Mouse (Mus musculus) liver, embryonic 14.5 days (tissue): ENCODE measurements at regions not wholly inside any gene's neighbourhood (a gene's known extent, or its start where the extent isn't known, plus 50 kb on each side); places are given as distances from the start of the nearest gene placed in this dataset.

Experiments used
- ATAC-seq: fragments of 200-750 bp; cut with Nextera tagmentation; 2 replicates; pipeline ENCODE4 v1.8.0; 2017; ENCODE audit warnings: moderate number of reproducible peaks, mild to moderate bottlenecking, moderate library complexity; ENCODE audit not compliant: insufficient read depth
- DNase-seq, 3 experiments: peaks; one replicate each; pipeline ENCODE4 v3.0.0-alpha.2; 2012 to 2013; ENCODE audit warnings: low read depth in 3 of 3, low spot score in 3 of 3
- H3K27ac ChIP-seq: fragments of 300-500 bp; sonication (generic); 2 replicates; pipeline ENCODE4 v1.5.1; 2014; ENCODE audit warnings: moderate library complexity, mild to moderate bottlenecking, control low read depth, inconsistent platforms
- H3K27me3 ChIP-seq: fragments of 300-500 bp; sonication (generic); 2 replicates; pipeline ENCODE4 v1.6.1; 2014; ENCODE audit warnings: mild to moderate bottlenecking, low read length, moderate library complexity; ENCODE audit not compliant: control insufficient read depth, insufficient read depth
- H3K36me3 ChIP-seq: fragments of 300-500 bp; sonication (generic); replicated peaks from 2 replicates; pipeline ENCODE4 v1.6.1; 2014; ENCODE audit warnings: low read depth; ENCODE audit not compliant: control insufficient read depth, insufficient read depth
- H3K4me1 ChIP-seq, 2 experiments: fragments of 200-500 bp in 1 of 2; fragments of 300-500 bp in 1 of 2; sonication (generic) in 1 of 2; replicated peaks; 2 replicates each; pipeline ENCODE4 v1.6.1; 2012 to 2014; ENCODE audit warnings: antibody characterized with exemption in 1 of 2, inconsistent platforms in 1 of 2, low read length in 1 of 2; ENCODE audit not compliant: control insufficient read depth in 2 of 2, insufficient read depth in 2 of 2
- H3K4me2 ChIP-seq: fragments of 300-500 bp; sonication (generic); 2 replicates; pipeline ENCODE4 v1.6.1; 2014; ENCODE audit warnings: low read depth, mild to moderate bottlenecking, control low read depth, moderate library complexity
- H3K4me3 ChIP-seq, 2 experiments: fragments of 200-500 bp in 1 of 2; fragments of 300-500 bp in 1 of 2; sonication (generic) in 1 of 2; 2 replicates each; pipeline ENCODE4 v1.5.1; 2012 to 2014; ENCODE audit warnings: low read depth in 2 of 2, low read length in 2 of 2, mild to moderate bottlenecking in 2 of 2, control low read depth in 1 of 2, inconsistent platforms in 1 of 2, moderate library complexity in 1 of 2; ENCODE audit not compliant: insufficient read depth in 1 of 2
- H3K9ac ChIP-seq: fragments of 300-500 bp; sonication (generic); replicated peaks from 2 replicates; pipeline ENCODE4 v1.6.1; 2014; ENCODE audit warnings: mild to moderate bottlenecking, control low read depth, moderate library complexity
- H3K9me3 ChIP-seq: fragments of 300-500 bp; sonication (generic); 2 replicates; pipeline ENCODE4 v1.6.1; 2016; ENCODE audit warnings: low read length, mixed read lengths; ENCODE audit not compliant: control insufficient read depth
- CTCF ChIP-seq: IDR thresholded peaks from 2 replicates; pipeline ENCODE4 v1.5.1; 2016; ENCODE audit warnings: antibody characterized with exemption, low read depth, control low read depth
- EP300 ChIP-seq: IDR thresholded peaks from 2 replicates; pipeline ENCODE4 v1.6.1; 2016; ENCODE audit warnings: antibody characterized with exemption, low read depth
- WGBS: fragments of 180-500 bp; shearing (Covaris S2); extraction: QIAGEN DNeasy Blood & Tissue Kit; methylation state at CpG from one replicate; pipeline ENCODE4 v1.1.7; 2014; ENCODE audit not compliant: insufficient replicate concordance; 5-methylcytosine and 5-hydroxymethylcytosine counted together

GRCm38 (mm10) chr5:64676214-64676945 lies 126.8 kb upstream of the Klf3 start:
- Histone ChIP-seq H3K9ac (no peak overlapping the region), H3K27ac (no peak overlapping the region), H3K27me3 (no peaks in the 10 kb centered on the region), H3K36me3 (no peaks in the 10 kb centered on the region), H3K9me3 (no peaks in the 10 kb centered on the region), H3K4me1 (peaks cover 0 to 16% of the 10 kb centered on the region in 2 experiments; a peak in 3 of 4 replicates), H3K4me3 (no peak overlapping the region), H3K4me2 (no peak overlapping the region)
- DNase-seq = no peak
- 49% methylated on average over 17 of the region's 17 CpGs for WGBS
- TF ChIP-seq EP300 (no peak), CTCF (no peak)
- no peak for ATAC-seq

GRCm38 (mm10) chr5:64676946-64677588 lies 126.1 kb upstream of the Klf3 start:
- H3K27me3 ChIP-seq = no peaks in the 10 kb centered on the region
- no peak for DNase-seq
- no peak overlapping the region for H3K9ac ChIP-seq
- no peak for ATAC-seq
- no peak overlapping the region for H3K4me3 ChIP-seq
- no peaks in the 10 kb centered on the region for H3K9me3 ChIP-seq
- no peak for TF ChIP-seq CTCF
- no peak for TF ChIP-seq EP300
- H3K4me1 ChIP-seq = peaks cover 0 to 16% of the 10 kb centered on the region in 2 experiments; a peak in 3 of 4 replicates
- 44% methylated on average over 8 of the region's 8 CpGs for WGBS
- H3K36me3 ChIP-seq = no peaks in the 10 kb centered on the region
- no peak overlapping the region for H3K4me2 ChIP-seq
- no peak overlapping the region for H3K27ac ChIP-seq

GRCm38 (mm10) chr5:64678706-64679105 lies 124.5 kb upstream of the Klf3 start:
- Histone ChIP-seq H3K9ac (no peak overlapping the region), H3K4me3 (no peak overlapping the region), H3K27me3 (no peaks in the 10 kb centered on the region), H3K27ac (no peak overlapping the region), H3K4me2 (no peak overlapping the region), H3K9me3 (no peaks in the 10 kb centered on the region), H3K4me1 (peaks cover 0 to 20% of the 10 kb centered on the region in 2 experiments; a peak in 3 of 4 replicates), H3K36me3 (no peaks in the 10 kb centered on the region)
- 84% methylated on average over 2 of the region's 2 CpGs for WGBS
- TF ChIP-seq EP300 (no peak), CTCF (no peak)
- ATAC-seq = no peak
- DNase-seq = no peak

- no peak for ATAC-seq
- no peak overlapping the region for H3K4me2 ChIP-seq
- no peaks in the 10 kb centered on the region for H3K36me3 ChIP-seq
- H3K27me3 ChIP-seq = no peaks in the 10 kb centered on the region
- no peak overlapping the region for H3K4me3 ChIP-seq
- H3K27ac ChIP-seq = no peak overlapping the region
- 51% methylated on average over 18 of the region's 18 CpGs for WGBS
- H3K9ac ChIP-seq = no peak overlapping the region
- no peak for DNase-seq
- H3K9me3 ChIP-seq = no peaks in the 10 kb centered on the region
- H3K4me1 ChIP-seq = peaks cover 3 to 24% of the 10 kb centered on the region in 2 experiments
- TF ChIP-seq CTCF (no peak), EP300 (no peak)
Measured at GRCm38 (mm10) chr5:64679996-64680625, 123.1 kb upstream of the Klf3 start.

- Histone ChIP-seq H3K27me3 (no peaks in the 10 kb centered on the region), H3K36me3 (no peaks in the 10 kb centered on the region), H3K9me3 (no peaks in the 10 kb centered on the region), H3K27ac (no peak overlapping the region), H3K4me1 (peaks cover 3 to 24% of the 10 kb centered on the region in 2 experiments), H3K4me3 (no peak overlapping the region), H3K9ac (no peak overlapping the region), H3K4me2 (no peak overlapping the region)
- no peak for DNase-seq
- no peak for ATAC-seq
- WGBS = 69% methylated on average over 5 of the region's 5 CpGs
- TF ChIP-seq CTCF (no peak), EP300 (no peak)
Measured at GRCm38 (mm10) chr5:64681161-64681560, 122.0 kb upstream of the Klf3 start.
